Mouse (Mus musculus): ENCODE results near the gene Evx2.

The Evx2 gene

GRCm38 (mm10) chr2:74695813-74696430 is 36.6 kb upstream of the Evx2 start:
- DNase-seq (ENCODE audit: low spot score) = no peak

- DNase-seq (ENCODE audit: low spot score) = no peak
Measured at GRCm38 (mm10) chr2:74695383-74695782, 36.0 kb upstream of the Evx2 start.

GRCm38 (mm10) chr2:74694066-74694465 is 34.7 kb upstream of the Evx2 start:
- DNase-seq (ENCODE audit: low spot score) = no peak

- no peak for DNase-seq (ENCODE audit: low spot score)
Measured at GRCm38 (mm10) chr2:74693432-74693827, 34.1 kb upstream of the Evx2 start.

GRCm38 (mm10) chr2:74692808-74693431 is 33.6 kb upstream of the Evx2 start:
- DNase-seq (ENCODE audit: low spot score) = no peak

- DNase-seq (ENCODE audit: low spot score) = no peak
Measured at GRCm38 (mm10) chr2:74691995-74692807, 32.8 kb upstream of the Evx2 start.

GRCm38 (mm10) chr2:74691022-74691951 is 31.9 kb upstream of the Evx2 start, which contains the start of gene Hoxd10:
Hoxd10 (plus strand) TSS chr2:74691924.
- peak; percentile 75 for DNase-seq (ENCODE audit: low spot score)

GRCm38 (mm10) chr2:74690338-74690716 is 31.0 kb upstream of the Evx2 start:
- no peak for DNase-seq (ENCODE audit: low spot score)

GRCm38 (mm10) chr2:74689574-74690337 is 30.4 kb upstream of the Evx2 start:
- DNase-seq (ENCODE audit: low spot score) = no peak

GRCm38 (mm10) chr2:74688795-74689573 is 29.6 kb upstream of the Evx2 start:
- DNase-seq (ENCODE audit: low spot score) = no peak

GRCm38 (mm10) chr2:74687698-74688555 is 28.6 kb upstream of the Evx2 start:
- no peak for DNase-seq (ENCODE audit: low spot score)

- no peak for DNase-seq (ENCODE audit: low spot score)
Measured at GRCm38 (mm10) chr2:74686988-74687697, 27.8 kb upstream of the Evx2 start.

GRCm38 (mm10) chr2:74686301-74686987 is 27.1 kb upstream of the Evx2 start:
- no peak for DNase-seq (ENCODE audit: low spot score)

- DNase-seq (ENCODE audit: low spot score) = no peak
Measured at GRCm38 (mm10) chr2:74685059-74685603, 25.8 kb upstream of the Evx2 start.

GRCm38 (mm10) chr2:74684106-74684505 is 24.7 kb upstream of the Evx2 start:
- no peak for DNase-seq (ENCODE audit: low spot score)

GRCm38 (mm10) chr2:74683471-74683951 is 24.2 kb upstream of the Evx2 start:
- no peak for DNase-seq (ENCODE audit: low spot score)

GRCm38 (mm10) chr2:74682796-74683195 is 23.4 kb upstream of the Evx2 start:
- DNase-seq (ENCODE audit: low spot score) = no peak

Data from yolk sac, embryonic 10.5 days (tissue).